ENCODE assay signal across 13 mouse cellular contexts in the genomic region with DNA sequence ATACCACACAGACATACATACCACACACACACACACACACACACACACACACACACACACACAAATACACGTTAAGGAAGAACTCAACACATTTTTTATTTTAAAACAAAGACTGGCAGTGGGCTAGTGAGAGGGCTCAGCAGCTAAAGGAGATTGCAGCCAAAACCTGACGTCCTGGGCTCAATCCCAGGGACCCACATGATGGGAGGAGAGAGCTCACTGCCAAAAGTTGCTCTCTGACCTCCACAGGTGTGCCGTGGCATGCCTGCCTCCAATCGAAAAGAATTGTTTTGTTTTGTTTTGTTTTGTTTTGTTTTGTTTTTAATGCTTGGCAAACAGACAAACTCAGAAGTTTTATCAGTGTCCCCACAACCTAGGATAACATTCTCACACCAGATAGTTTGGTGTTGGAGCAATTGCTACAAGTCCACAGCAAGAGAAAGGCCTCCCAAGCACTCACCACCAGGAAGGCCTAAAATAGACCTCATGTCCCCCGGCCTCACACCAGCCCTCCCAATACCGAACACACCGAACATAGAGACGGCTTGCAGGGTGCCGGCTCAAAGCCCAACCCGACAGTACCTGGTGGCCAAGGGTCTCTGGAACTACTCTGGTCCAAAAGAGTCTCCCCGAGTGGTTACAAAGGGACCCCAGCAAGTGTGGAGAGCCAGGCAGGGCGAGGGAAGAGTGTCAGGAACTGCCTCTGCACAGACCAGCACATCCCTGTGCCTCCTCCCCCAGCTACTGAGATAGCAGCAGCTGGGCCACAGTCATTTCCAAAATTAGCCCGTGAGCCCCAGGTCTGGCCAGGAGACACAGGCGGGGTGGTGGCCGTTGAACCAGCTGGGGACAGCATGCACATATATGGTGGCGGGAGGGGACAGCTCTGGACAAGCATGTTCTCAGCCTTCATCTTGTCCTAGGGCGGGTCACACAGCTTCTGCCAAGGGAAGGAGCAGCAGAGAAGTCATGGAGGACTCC. TPM values are rescaled to one million over a fixed set of nuclear protein-coding genes. Genes with fewer than 3 reads are reported as not detected.
DNase-seq lines count a peak whose midpoint lies in the region; ATAC-seq and TF ChIP-seq lines count a peak whose summit lies in the region.
"Had no signal": no experiment of that assay in that cellular context is flagged by ENCODE, and none has a peak within 500 bp of the region (broad histone marks: within the 10 kb centered on the region; RNA-seq: fewer than 3 reads in every experiment).

A gene (minus strand): TSS at position 689 of the 981 bp plus-strand sequence.

- WGBS in heart, embryonic 16.5 days, result 37% methylated on average over 17 of the region's 17 CpGs

- TF ChIP-seq CTCF in testis, adult 2 months (IDR thresholded peaks at IDR 0.05; ENCODE audit: control insufficient read depth, insufficient read depth, insufficient replicate concordance, low read depth, low read length), result no peak

- peak within 1 kb of the TSS; percentile 73 for H3K4me2 ChIP-seq in heart, embryonic 16.5 days (ENCODE audit: low read depth, low read length)
- H3K4me2 ChIP-seq: hindbrain, embryonic 12.5 days had no signal

- H3K36me3 ChIP-seq in testis, adult 2 months (ENCODE audit: control insufficient read depth, insufficient read depth, low read length), result no peaks in the 10 kb centered on the region
- peaks cover 10% of the 10 kb centered on the region for H3K36me3 ChIP-seq in heart, embryonic 16.5 days (ENCODE audit: control insufficient read depth, insufficient read depth)
- H3K36me3 ChIP-seq: hindbrain, embryonic 12.5 days had no signal

- no peak within 1 kb of the TSS for H3K4me3 ChIP-seq in testis, adult 2 months (ENCODE audit: control insufficient read depth, low read depth, low read length)
- H3K4me3 ChIP-seq in heart, embryonic 16.5 days (ENCODE audit: low read length), result peak within 1 kb of the TSS; percentile 63
- H3K4me3 ChIP-seq: hindbrain, embryonic 12.5 days; layer of hippocampus, adult 2 months had no signal

- peak; percentile 94 for ATAC-seq in heart, embryonic 16.5 days (replicated peaks; ENCODE audit: extremely low read depth, insufficient read depth, low FRiP score)
- no peak for ATAC-seq in megakaryocyte progenitor cell, adult 5-6 weeks (replicated peaks; ENCODE audit: poor library complexity)

- no peak for TF ChIP-seq POLR2A in testis, adult 2 months (IDR thresholded peaks at IDR 0.05; ENCODE audit: control insufficient read depth, low read depth, low read length)

- H3K27ac ChIP-seq in testis, adult 2 months (ENCODE audit: control insufficient read depth, insufficient read depth, low read depth, low read length), result no peak within 1 kb of the TSS
- peak within 1 kb of the TSS; percentile 99 for H3K27ac ChIP-seq in heart, embryonic 16.5 days (ENCODE audit: low read length)
- H3K27ac ChIP-seq: hindbrain, embryonic 12.5 days; layer of hippocampus, adult 2 months had no signal

- peak within 1 kb of the TSS; percentile 88 for H3K9ac ChIP-seq in heart, embryonic 16.5 days (ENCODE audit: low read length)
- H3K9ac ChIP-seq: hindbrain, embryonic 12.5 days had no signal

- H3K9me3 ChIP-seq in heart, embryonic 16.5 days (replicated peaks; ENCODE audit: control insufficient read depth, low read length), result no peaks in the 10 kb centered on the region
- H3K9me3 ChIP-seq: hindbrain, embryonic 12.5 days had no signal

- DNase-seq in testis, postnatal 14 days (ENCODE audit: low spot score), result no peak
- peak; percentile 99 for DNase-seq in heart, adult 11 months
- no peak for DNase-seq in left cerebral cortex, postnatal 14 days (ENCODE audit: low spot score in 2 of 2)
- no peak for DNase-seq in urinary bladder, postnatal 4 days (ENCODE audit: low spot score in 2 of 2)
- DNase-seq: cerebellum, adult 8-10 months; kidney, adult 11 months had no signal

- intact Hi-C loops in left cerebral cortex, postnatal 14 days (cut with DNase I), result no loop called here

- H3K27me3 ChIP-seq in testis, adult 2 months (ENCODE audit: control insufficient read depth, insufficient read depth, low read length), result no peaks in the 10 kb centered on the region
- H3K27me3 ChIP-seq in heart, embryonic 16.5 days (ENCODE audit: control insufficient read depth, insufficient read depth, low read length), result no peaks in the 10 kb centered on the region
- H3K27me3 ChIP-seq: CH12.LX; hindbrain, embryonic 12.5 days; megakaryocyte, embryonic 14.5 days had no signal

- peaks cover 6% of the 10 kb centered on the region for H3K4me1 ChIP-seq in testis, adult 2 months (ENCODE audit: control insufficient read depth, insufficient read depth, low read length)
- H3K4me1 ChIP-seq in heart, embryonic 16.5 days (ENCODE audit: control insufficient read depth, insufficient read depth, low read length), result peaks cover 5% of the 10 kb centered on the region
- H3K4me1 ChIP-seq: megakaryocyte, embryonic 14.5 days had no signal

RNA-seq across cellular contexts. Expression of the gene that starts here (rescaled TPM):
- 36.8 and 39.4 TPM in 2 replicates for polyA plus RNA-seq in testis, adult 2 months (2012; rRNA removed)
- 24.9 and 28.6 TPM in 2 replicates for polyA plus RNA-seq in heart, embryonic 16.5 days (2015; fragmentation: Nextera tagmentation; extraction: Ambion mirVana)
- 0.84 and 1.5 TPM in 2 replicates for total RNA-seq in megakaryocyte progenitor cell, adult 5-6 weeks (2015)
- total RNA-seq in megakaryocyte progenitor cell, adult 5-6 weeks (2017), result 2.2 and 3.1 TPM in 2 replicates
- 1 to 10 TPM; 2.8 to 3.0 TPM for total RNA-seq in left cerebral cortex, postnatal 14 days (2021)
- total RNA-seq: CH12.LX had no signal
